Mouse (Mus musculus): Measurements from ENCODE around the gene Kif3c. TPM values are rescaled to one million over a fixed set of nuclear protein-coding genes. Genes with fewer than 3 reads are reported as not detected.
"Not testable (repeated sequence)": the region's sequence is repeated elsewhere in the genome, so short reads cannot be mapped to it uniquely, and the experiment has no call there.

Gene Kif3c
- polyA plus RNA-seq, 1 experiment from 2014 or later, result 66.3 TPM

DNA sequence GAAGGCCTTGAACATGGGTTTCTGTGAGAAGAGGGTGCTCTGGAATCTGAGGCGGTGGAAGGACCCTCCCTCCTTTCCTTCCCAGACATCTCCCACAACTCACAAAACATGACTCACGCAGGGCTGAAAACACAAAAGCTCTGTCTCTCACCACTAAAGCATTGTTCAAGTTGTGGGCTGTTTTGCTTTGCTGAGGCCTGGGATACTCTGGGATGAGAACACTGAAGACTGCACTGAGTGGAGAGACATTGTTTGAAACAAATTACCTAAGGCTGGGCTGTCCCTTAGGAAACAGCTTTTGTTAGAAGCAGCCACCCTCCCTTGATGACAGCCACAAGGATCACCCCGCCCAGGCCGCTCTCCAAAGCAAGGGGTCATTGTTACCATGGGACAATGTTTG, 28.2 kb downstream of the Kif3c start:
- WGBS, result 59% methylated on average over 4 of the region's 4 CpGs
- Histone ChIP-seq H3K9ac (no peak overlapping the region), H3K4me1 (no peaks in the 10 kb centered on the region), H3K4me2 (replicated peaks) (no peak overlapping the region), H3K27ac (no peak overlapping the region), H3K36me3 (peaks cover 72% of the 10 kb centered on the region), H3K27me3 (replicated peaks) (no peaks in the 10 kb centered on the region), H3K4me3 (no peak overlapping the region), H3K9me3 (no peaks in the 10 kb centered on the region)
- no peak for ATAC-seq (ENCODE audit: low FRiP score, low read depth)

DNA sequence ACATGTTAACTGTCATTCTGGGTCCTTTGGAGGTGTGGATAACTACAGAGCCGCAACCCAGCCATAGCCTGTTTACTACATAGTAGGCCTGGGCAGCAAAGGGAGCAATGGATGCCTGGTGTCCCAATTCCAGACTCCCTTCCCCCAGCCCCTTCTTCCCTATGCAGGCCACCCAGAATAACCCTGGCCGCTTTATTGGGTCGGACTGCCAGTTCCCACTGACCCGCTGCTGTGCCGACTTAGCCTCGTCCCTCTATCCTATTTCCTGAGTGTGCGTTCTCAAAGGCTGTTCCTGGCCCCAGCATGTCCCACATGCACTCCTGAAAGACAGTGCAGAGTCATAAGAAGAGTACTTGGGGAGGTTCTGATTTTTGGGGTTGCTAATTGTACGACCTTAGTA, 32.0 kb downstream of the Kif3c start:
- no peaks in the 10 kb centered on the region for H3K27me3 ChIP-seq (replicated peaks)
- H3K9me3 ChIP-seq, result no peaks in the 10 kb centered on the region
- H3K36me3 ChIP-seq, result peaks cover 52% of the 10 kb centered on the region
- WGBS, result 91% methylated on average over 8 of the region's 8 CpGs
- no peak overlapping the region for H3K9ac ChIP-seq
- no peaks in the 10 kb centered on the region for H3K4me1 ChIP-seq
- no peak for ATAC-seq (ENCODE audit: low FRiP score, low read depth)
- H3K4me2 ChIP-seq (replicated peaks), result no peak overlapping the region
- H3K4me3 ChIP-seq, result no peak overlapping the region
- H3K27ac ChIP-seq, result no peak overlapping the region

GRCm38 (mm10) chr12:3405662-3406061, 40.7 kb downstream of the Kif3c start:
- ATAC-seq (ENCODE audit: low FRiP score, low read depth); H3K9me3 ChIP-seq; H3K27ac ChIP-seq; H3K9ac ChIP-seq; H3K4me3 ChIP-seq; H3K27me3 ChIP-seq (replicated peaks); H3K4me1 ChIP-seq; H3K4me2 ChIP-seq (replicated peaks): not testable (repeated sequence)
- 89% methylated on average over 3 of the region's 3 CpGs for WGBS
- H3K36me3 ChIP-seq, result peaks cover 43% of the 10 kb centered on the region

GRCm38 (mm10) chr12:3406585-3406984, 41.7 kb downstream of the Kif3c start:
- peaks cover 35% of the 10 kb centered on the region for H3K36me3 ChIP-seq

GRCm38 (mm10) chr12:3414956-3415355, 50.0 kb downstream of the Kif3c start:
- 94% methylated on average over 4 of the region's 4 CpGs for WGBS
- H3K4me3 ChIP-seq, result no peak overlapping the region
- ATAC-seq (ENCODE audit: low FRiP score, low read depth), result no peak
- no peaks in the 10 kb centered on the region for H3K4me1 ChIP-seq
- H3K27me3 ChIP-seq (replicated peaks), result no peaks in the 10 kb centered on the region
- peaks cover 16% of the 10 kb centered on the region for H3K36me3 ChIP-seq
- H3K4me2 ChIP-seq (replicated peaks), result no peak overlapping the region
- no peaks in the 10 kb centered on the region for H3K9me3 ChIP-seq
- H3K9ac ChIP-seq, result no peak overlapping the region
- H3K27ac ChIP-seq, result no peak overlapping the region

More at GRCm38 (mm10) chr12:3406585-3406984, 41.7 kb downstream of the Kif3c start:
- Histone ChIP-seq H3K9me3 (no peaks in the 10 kb centered on the region), H3K27ac (no peak overlapping the region), H3K4me2 (replicated peaks) (no peak overlapping the region), H3K9ac (no peak overlapping the region), H3K4me3 (no peak overlapping the region), H3K27me3 (replicated peaks) (no peaks in the 10 kb centered on the region), H3K4me1 (no peaks in the 10 kb centered on the region)
- no peak for ATAC-seq (ENCODE audit: low FRiP score, low read depth)
- WGBS, result 90% methylated on average over 6 of the region's 6 CpGs

DNA sequence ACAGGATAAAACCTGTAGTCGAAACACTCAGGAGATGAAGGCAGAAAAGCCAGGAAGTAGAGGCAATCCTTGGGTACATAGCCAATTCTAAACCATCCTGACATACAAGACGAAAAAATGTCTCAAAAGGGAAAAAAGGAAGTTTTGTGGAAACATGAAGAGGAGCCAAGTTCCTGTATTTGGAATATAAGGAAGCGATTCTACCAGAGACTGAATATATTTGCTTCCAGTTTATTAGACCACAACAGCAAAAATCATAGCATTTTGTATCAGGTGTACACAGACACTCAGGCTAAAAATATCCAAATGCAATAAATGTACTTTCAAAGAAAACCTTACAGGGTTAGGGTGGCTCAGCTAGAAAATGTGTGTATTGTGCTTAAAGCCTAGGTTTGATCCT, 53.8 kb downstream of the Kif3c start:
- Histone ChIP-seq H3K36me3 (peaks cover 22% of the 10 kb centered on the region), H3K4me1 (no peaks in the 10 kb centered on the region), H3K9me3 (no peaks in the 10 kb centered on the region), H3K4me2 (replicated peaks) (no peak overlapping the region), H3K27me3 (replicated peaks) (no peaks in the 10 kb centered on the region), H3K27ac (no peak overlapping the region), H3K4me3 (no peak overlapping the region), H3K9ac (no peak overlapping the region)
- WGBS, result 95% methylated on average over 3 of the region's 3 CpGs
- no peak for ATAC-seq (ENCODE audit: low FRiP score, low read depth)

DNA sequence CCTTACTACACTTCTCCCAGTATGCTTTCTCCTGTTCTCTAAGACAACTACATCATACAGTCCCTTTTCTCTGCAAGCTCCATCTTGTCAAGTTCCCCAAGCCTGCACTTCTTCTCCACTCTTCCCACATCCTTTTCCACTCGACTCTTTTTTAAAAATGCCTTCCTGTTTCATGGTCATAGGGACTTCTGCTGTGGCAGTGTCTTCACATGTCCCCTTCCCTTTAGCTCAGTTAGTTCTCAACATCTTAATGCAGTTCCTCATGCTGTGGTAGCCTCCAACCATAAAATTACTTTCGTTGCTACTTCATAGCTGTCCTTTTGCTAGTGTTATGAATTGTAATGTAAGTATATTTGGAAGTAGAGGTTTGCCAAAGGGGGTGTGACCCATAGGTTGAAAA, 55.6 kb downstream of the Kif3c start:
- Histone ChIP-seq H3K9ac (no peak overlapping the region), H3K9me3 (no peaks in the 10 kb centered on the region), H3K27ac (no peak overlapping the region), H3K4me3 (no peak overlapping the region), H3K4me2 (replicated peaks) (no peak overlapping the region), H3K36me3 (peaks cover 17% of the 10 kb centered on the region), H3K27me3 (replicated peaks) (no peaks in the 10 kb centered on the region), H3K4me1 (peaks cover 12% of the 10 kb centered on the region; the same call in 1 of the 2 replicates)
- WGBS, result 91% methylated on average over 2 of the region's 2 CpGs
- no peak for ATAC-seq (ENCODE audit: low FRiP score, low read depth)

DNA sequence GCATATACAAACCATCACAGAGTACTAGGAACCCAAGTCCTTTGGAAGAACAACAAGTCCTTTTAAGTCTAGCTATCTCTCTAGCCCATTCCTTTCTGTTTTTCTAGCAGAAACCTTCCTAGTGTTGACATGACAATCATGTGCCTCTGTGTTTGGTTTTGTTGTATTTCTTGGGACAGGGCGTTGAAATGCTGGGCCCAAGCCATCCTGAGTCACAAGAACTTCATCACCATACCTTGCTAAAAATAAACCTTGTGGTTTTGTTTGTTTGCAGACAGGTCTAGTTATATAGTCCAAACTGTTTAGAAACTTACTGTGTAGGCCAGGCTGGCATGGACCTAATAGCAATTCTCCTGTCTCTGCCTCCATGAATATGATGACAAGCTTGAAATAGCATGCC, 57.9 kb downstream of the Kif3c start:
- no peak for ATAC-seq (ENCODE audit: low FRiP score, low read depth)
- peaks cover 6% of the 10 kb centered on the region for H3K36me3 ChIP-seq
- no peaks in the 10 kb centered on the region for H3K27me3 ChIP-seq (replicated peaks)
- no peak overlapping the region for H3K4me2 ChIP-seq (replicated peaks)
- H3K4me1 ChIP-seq, result peaks cover 14% of the 10 kb centered on the region; the same call in 1 of the 2 replicates
- no peak overlapping the region for H3K27ac ChIP-seq
- no peaks in the 10 kb centered on the region for H3K9me3 ChIP-seq
- WGBS, result 96% methylated on average over 1 of the region's 1 CpGs
- no peak overlapping the region for H3K9ac ChIP-seq
- H3K4me3 ChIP-seq, result no peak overlapping the region

GRCm38 (mm10) chr12:3424179-3424578, 59.2 kb downstream of the Kif3c start:
- no peak for ATAC-seq (ENCODE audit: low FRiP score, low read depth)
- no peaks in the 10 kb centered on the region for H3K27me3 ChIP-seq (replicated peaks)
- no peak overlapping the region for H3K27ac ChIP-seq

GRCm38 (mm10) chr12:3425375-3426341, 60.7 kb downstream of the Kif3c start:
- Histone ChIP-seq H3K27ac (no peak overlapping the region), H3K4me1 (peaks cover 14% of the 10 kb centered on the region; the same call in 1 of the 2 replicates), H3K27me3 (replicated peaks) (no peaks in the 10 kb centered on the region), H3K9ac (peak overlapping the region; percentile 36), H3K9me3 (no peaks in the 10 kb centered on the region), H3K4me3 (peak overlapping the region; percentile 89), H3K36me3 (peaks cover 6% of the 10 kb centered on the region), H3K4me2 (replicated peaks) (peak overlapping the region; percentile 71)
- 47% methylated on average over 15 of the region's 15 CpGs for WGBS
- peak; percentile 53 for ATAC-seq (ENCODE audit: low FRiP score, low read depth)

More at GRCm38 (mm10) chr12:3424179-3424578, 59.2 kb downstream of the Kif3c start:
- Histone ChIP-seq H3K4me2 (replicated peaks) (no peak overlapping the region), H3K36me3 (peaks cover 6% of the 10 kb centered on the region), H3K9ac (no peak overlapping the region), H3K9me3 (no peaks in the 10 kb centered on the region), H3K4me1 (peaks cover 14% of the 10 kb centered on the region; the same call in 1 of the 2 replicates), H3K4me3 (no peak overlapping the region)
- 91% methylated on average over 2 of the region's 2 CpGs for WGBS

DNA sequence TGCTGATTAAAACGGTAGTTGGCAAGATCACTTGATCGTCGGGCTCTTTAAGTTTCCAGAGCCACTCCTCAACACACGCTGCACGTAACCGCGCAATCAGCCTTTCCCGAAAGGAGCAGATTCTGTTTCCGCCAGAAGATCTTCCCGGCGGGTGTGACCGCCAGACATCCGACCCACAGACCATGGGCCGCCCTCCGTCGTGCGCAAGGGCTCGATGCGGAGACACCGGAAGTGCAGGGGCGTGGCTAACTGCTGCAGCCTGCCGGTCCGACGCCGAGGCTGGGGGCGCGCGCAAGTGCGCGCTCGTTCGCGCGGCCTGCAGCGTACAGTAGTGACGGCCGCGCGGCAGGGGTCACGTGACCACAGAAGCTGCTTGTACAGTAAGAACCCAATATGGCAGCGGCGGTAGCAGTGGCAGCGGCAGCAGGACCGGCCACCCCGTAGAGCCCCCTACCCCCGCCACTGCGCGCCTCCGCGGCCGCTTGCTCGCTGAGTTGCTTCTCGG, 61.6 kb downstream of the Kif3c start, which contains the start of gene Asxl2:
Gene Asxl2, plus strand, starts transcription at position 328 of the 505 bp plus-strand sequence.
- peak within 1 kb of the TSS; percentile 71 for H3K4me2 ChIP-seq (replicated peaks)
- H3K9me3 ChIP-seq, result no peaks in the 10 kb centered on the region
- peak within 1 kb of the TSS; percentile 89 for H3K4me3 ChIP-seq
- peak within 1 kb of the TSS; percentile 91 for H3K9ac ChIP-seq
- peak; percentile 94 for ATAC-seq (ENCODE audit: low FRiP score, low read depth)
- peak within 1 kb of the TSS; percentile 91 for H3K27ac ChIP-seq
- H3K36me3 ChIP-seq, result peaks cover 6% of the 10 kb centered on the region
- no peaks in the 10 kb centered on the region for H3K27me3 ChIP-seq (replicated peaks)
- H3K4me1 ChIP-seq, result peaks cover 14% of the 10 kb centered on the region; the same call in 1 of the 2 replicates
- under 1% methylated on average over 53 of the region's 53 CpGs for WGBS

DNA sequence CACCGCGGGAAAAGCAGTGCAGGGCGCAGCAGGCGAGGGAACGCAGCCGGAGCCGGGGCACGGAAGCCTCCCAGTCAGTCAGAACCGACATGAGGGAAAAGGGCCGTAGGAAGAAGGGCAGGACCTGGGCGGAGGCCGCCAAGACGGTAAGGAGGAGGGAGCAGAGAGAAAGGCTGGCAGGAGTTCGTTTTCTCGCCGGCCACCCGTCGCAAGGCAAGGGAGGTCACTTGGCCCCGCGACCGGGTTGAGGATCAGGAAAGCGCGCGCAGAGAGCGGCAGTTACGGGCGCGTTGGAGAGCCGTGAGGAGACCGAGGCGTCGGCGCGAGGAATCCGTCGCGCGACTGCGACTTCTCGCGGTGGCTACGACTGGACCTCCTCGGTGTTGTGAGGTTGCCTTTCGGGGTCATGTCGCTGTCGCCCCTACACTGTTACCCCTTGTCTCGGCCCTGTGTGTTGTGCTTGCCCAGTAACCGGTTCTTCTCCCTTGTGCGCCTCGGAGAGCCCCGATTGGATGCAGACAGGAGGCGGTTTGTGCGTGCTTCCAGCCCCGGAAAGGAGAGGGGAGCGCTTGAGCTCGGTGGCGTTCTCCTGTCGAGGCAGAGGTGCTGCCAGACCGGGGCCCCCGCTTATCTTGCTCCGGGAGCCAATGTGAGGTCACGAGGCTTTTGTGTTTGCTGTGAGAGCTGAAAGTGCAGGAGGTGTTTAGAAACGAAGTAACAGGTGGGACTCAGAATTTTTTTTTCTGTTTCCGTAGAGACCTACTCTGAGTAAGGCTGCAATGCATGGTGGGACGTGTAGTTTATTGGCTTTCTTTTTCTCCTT, 62.3 kb downstream of the Kif3c start:
- H3K4me1 ChIP-seq, result peaks cover 14% of the 10 kb centered on the region; the same call in 1 of the 2 replicates

More for the DNA sequence above, 62.3 kb downstream of the Kif3c start:
- peak overlapping the region; percentile 91 for H3K27ac ChIP-seq
- under 1% methylated on average over 65 of the region's 65 CpGs for WGBS
- H3K9ac ChIP-seq, result peak overlapping the region; percentile 91
- H3K4me3 ChIP-seq, result peak overlapping the region; percentile 89
- no peaks in the 10 kb centered on the region for H3K9me3 ChIP-seq
- H3K27me3 ChIP-seq (replicated peaks), result no peaks in the 10 kb centered on the region
- peak overlapping the region; percentile 71 for H3K4me2 ChIP-seq (replicated peaks)
- ATAC-seq (ENCODE audit: low FRiP score, low read depth), result peak; percentile 67
- H3K36me3 ChIP-seq, result peaks cover 6% of the 10 kb centered on the region
